Mouse (Mus musculus): ENCODE results near the gene Spryd7.

Spryd7 gene

GRCm38 (mm10) chr14:61530966-61531365 lies 25.7 kb downstream of the Spryd7 start:
- DNase-seq: no peak

- DNase-seq: no peak
These were observed 26.3 kb downstream of the Spryd7 start for GRCm38 (mm10) chr14:61530396-61530795.

- DNase-seq: no peak
These were observed 27.2 kb downstream of the Spryd7 start for GRCm38 (mm10) chr14:61529533-61529932.

- DNase-seq: no peak
These were observed 30.7 kb downstream of the Spryd7 start for GRCm38 (mm10) chr14:61526006-61526405.

GRCm38 (mm10) chr14:61523821-61524220 lies 32.9 kb downstream of the Spryd7 start:
- DNase-seq: no peak

- no peak for DNase-seq
These were observed 37.8 kb downstream of the Spryd7 start for GRCm38 (mm10) chr14:61518659-61519480.

GRCm38 (mm10) chr14:61516471-61517426 lies 39.9 kb downstream of the Spryd7 start:
- DNase-seq: no peak

- DNase-seq: no peak
These were observed 45.2 kb downstream of the Spryd7 start for GRCm38 (mm10) chr14:61511494-61511893.

GRCm38 (mm10) chr14:61497716-61498490 lies 58.8 kb downstream of the Spryd7 start:
- DNase-seq: peak; percentile 86 to 89

- DNase-seq: peak; percentile 18 to 52
These were observed 63.1 kb downstream of the Spryd7 start for GRCm38 (mm10) chr14:61493511-61494135.

Measured in cerebellum, postnatal 25 days (tissue).